Mouse (Mus musculus): ENCODE data around the gene Mob3b.

GRCm38 (mm10) chr4:35143472-35144102 is 13.7 kb downstream of the Mob3b start:
- TF ChIP-seq EP300 (IDR thresholded peaks at IDR 0.05; ENCODE audit: insufficient read depth, low read depth, low read length) (no peak), CTCF (IDR thresholded peaks at IDR 0.05; ENCODE audit: low read depth, low read length) (no peak), POLR2A (IDR thresholded peaks at IDR 0.05; ENCODE audit: insufficient read depth, low read length) (no peak)

Measured in ES-Bruce4 (cell line).